Comparison of ENCODE assay signal across 11 mouse cellular contexts in the genomic region with DNA sequence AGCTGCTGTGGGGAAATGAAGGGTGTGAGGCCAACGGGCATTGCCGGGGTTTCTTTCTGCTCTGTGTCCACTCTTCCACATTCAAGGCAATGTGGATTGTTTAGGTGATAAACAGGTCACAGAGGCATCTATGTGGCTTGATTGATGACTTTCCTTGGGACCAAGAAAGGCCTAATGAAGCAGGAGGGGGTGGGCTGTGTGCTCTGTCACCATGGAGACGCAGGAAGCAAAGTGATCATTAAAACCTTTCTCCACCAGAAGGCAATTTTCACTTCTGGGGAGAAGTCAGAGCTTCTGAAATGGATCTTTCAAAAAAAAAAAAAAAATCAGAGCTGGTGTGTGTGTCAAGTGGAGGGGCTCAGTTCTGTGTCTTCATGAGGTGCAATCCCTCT. TPM values are rescaled to one million over a fixed set of nuclear protein-coding genes. Genes with fewer than 3 reads are reported as not detected.
DNase-seq lines count a peak whose midpoint lies in the region; TF ChIP-seq lines count a peak whose summit lies in the region.
"Had no signal": no experiment of that assay in that cellular context is flagged by ENCODE, and none has a peak within 500 bp of the region (broad histone marks: within the 10 kb centered on the region; RNA-seq: fewer than 3 reads in every experiment).

No protein-coding gene starts in this region.

- peaks cover 67% of the 10 kb centered on the region for H3K27me3 ChIP-seq in E14TG2a.4 (ENCODE audit: insufficient read depth, low read length)
- H3K27me3 ChIP-seq in midbrain, embryonic 10.5 days (ENCODE audit: low read depth, poor library complexity, severe bottlenecking): peaks cover 44% of the 10 kb centered on the region

- TF ChIP-seq CTCF in E14TG2a.4 (conservative IDR thresholded peaks at IDR 0.05; ENCODE audit: low read length): no peak

- no peaks in the 10 kb centered on the region for H3K9me3 ChIP-seq in E14TG2a.4 (ENCODE audit: low read length)
- H3K9me3 ChIP-seq in midbrain, embryonic 10.5 days (replicated peaks): no peaks in the 10 kb centered on the region
- H3K9me3 ChIP-seq: embryonic facial prominence, embryonic 15.5 days had no signal

- H3K4me1 ChIP-seq in E14TG2a.4 (replicated peaks; ENCODE audit: low read depth, low read length): peaks cover 21% of the 10 kb centered on the region
- H3K4me1 ChIP-seq in midbrain, embryonic 10.5 days: peaks cover 26% of the 10 kb centered on the region

- peak; percentile 36 for DNase-seq in embryo, embryonic 11 days
- peak; percentile 67 for DNase-seq in forelimb bud, embryonic 11.5 days (ENCODE audit: low read depth, low spot score)
- no peak for DNase-seq in midbrain, embryonic 10.5 days (ENCODE audit: low spot score)
- DNase-seq in cerebellum, postnatal 14 days: no peak
- DNase-seq in adrenal gland, postnatal 4 days (ENCODE audit: low spot score in 2 of 2): no peak
- no peak for DNase-seq in heart, postnatal 25 days (ENCODE audit: low spot score)
- DNase-seq in spleen, postnatal 4 days (ENCODE audit: low spot score in 2 of 2): no peak
- DNase-seq: heart, postnatal 36 days; kidney, postnatal 25 days had no signal

- intact Hi-C loops in heart, postnatal 25 days (cut with DNase I): no loop called here

- H3K4me3 ChIP-seq in E14TG2a.4 (replicated peaks; ENCODE audit: low read length): peak overlapping the region; percentile 72
- peak overlapping the region; percentile 69 for H3K4me3 ChIP-seq in midbrain, embryonic 10.5 days

- peak overlapping the region; percentile 89 for H3K27ac ChIP-seq in midbrain, embryonic 10.5 days (replicated peaks)
- H3K27ac ChIP-seq: embryonic facial prominence, embryonic 15.5 days had no signal

- H3K36me3 ChIP-seq in E14TG2a.4 (ENCODE audit: insufficient read depth, low read length): no peaks in the 10 kb centered on the region
- H3K36me3 ChIP-seq in midbrain, embryonic 10.5 days: no peaks in the 10 kb centered on the region
- H3K36me3 ChIP-seq: embryonic facial prominence, embryonic 15.5 days had no signal

- WGBS in midbrain, embryonic 10.5 days: 54% methylated on average over 3 of the region's 3 CpGs

RNA-seq across cellular contexts. Expression of a gene that starts 24.2 kb away (rescaled TPM):
- 5.8 and 6.7 TPM in 2 replicates for polyA plus RNA-seq in midbrain, embryonic 10.5 days (2016; fragmentation: Nextera tagmentation; extraction: Ambion mirVana)
- total RNA-seq in adrenal gland, postnatal 4 days (2021): 1 to 10 TPM; 7.3 to 8.2 TPM
- 1 to 10 TPM; 1.4 to 1.5 TPM for total RNA-seq in heart, postnatal 25 days (2021)

Comparison
In these comparisons a context has a peak if more than half of its experiments do, and no peak if none do; other contexts are left out.
1. DNase-seq: peak in embryo, embryonic 11 days (single experiment) and forelimb bud, embryonic 11.5 days (single experiment); none in midbrain, embryonic 10.5 days (single experiment), cerebellum, postnatal 14 days (0 of 2), adrenal gland, postnatal 4 days (0 of 2), heart, postnatal 25 days (single experiment) and spleen, postnatal 4 days (0 of 2).